Mouse (Mus musculus): ENCODE results near the gene Crybb2. TPM values are rescaled to one million over a fixed set of nuclear protein-coding genes. Genes with fewer than 3 reads are reported as not detected.

Crybb2 gene
- not detected for total RNA-seq (2021)
- long read RNA-seq, experiment 1, result 0 reads
- long read RNA-seq, experiment 2, result 0 reads

GRCm38 (mm10) chr5:113070017-113070416 is at the start of gene Crybb2:
Gene Crybb2, minus strand, starts transcription at chr5:113070117.
- no peak for DNase-seq

- no peak for DNase-seq
These were observed 49.4 kb upstream of the Crybb2 start for GRCm38 (mm10) chr5:113119291-113119690.

- DNase-seq, result no peak
These were observed 48.8 kb upstream of the Crybb2 start for GRCm38 (mm10) chr5:113118695-113119094.

- no peak for DNase-seq
These were observed 47.4 kb upstream of the Crybb2 start for GRCm38 (mm10) chr5:113117361-113117760.

GRCm38 (mm10) chr5:113115896-113116295 is 46.0 kb upstream of the Crybb2 start:
- DNase-seq, result no peak

GRCm38 (mm10) chr5:113114264-113115225 is 44.6 kb upstream of the Crybb2 start:
- peak; percentile 51 to 60 for DNase-seq

- DNase-seq, result no peak
These were observed 43.2 kb upstream of the Crybb2 start for GRCm38 (mm10) chr5:113113120-113113519.

- DNase-seq, result no peak
These were observed 41.4 kb upstream of the Crybb2 start for GRCm38 (mm10) chr5:113111336-113111735.

- no peak for DNase-seq
These were observed 41.0 kb upstream of the Crybb2 start for GRCm38 (mm10) chr5:113110929-113111328.

GRCm38 (mm10) chr5:113109651-113110050 is 39.7 kb upstream of the Crybb2 start:
- DNase-seq, result peak; percentile 36 to 62

GRCm38 (mm10) chr5:113108165-113108764 is 38.3 kb upstream of the Crybb2 start:
- DNase-seq, result peak in 1 of 2 experiments; percentile 35

GRCm38 (mm10) chr5:113107709-113108108 is 37.8 kb upstream of the Crybb2 start:
- peak in 1 of 2 experiments; percentile 42 for DNase-seq

- no peak for DNase-seq
These were observed 36.7 kb upstream of the Crybb2 start for GRCm38 (mm10) chr5:113106594-113106993.

GRCm38 (mm10) chr5:113105481-113105880 is 35.6 kb upstream of the Crybb2 start:
- DNase-seq, result no peak

- no peak for DNase-seq
These were observed 35.1 kb upstream of the Crybb2 start for GRCm38 (mm10) chr5:113105035-113105434.

GRCm38 (mm10) chr5:113102455-113102854 is 32.5 kb upstream of the Crybb2 start:
- no peak for DNase-seq

GRCm38 (mm10) chr5:113101457-113101856 is 31.5 kb upstream of the Crybb2 start:
- no peak for DNase-seq

GRCm38 (mm10) chr5:113100422-113100821 is 30.5 kb upstream of the Crybb2 start:
- DNase-seq, result no peak

- DNase-seq, result peak; percentile 81 to 96
These were observed 29.6 kb upstream of the Crybb2 start for GRCm38 (mm10) chr5:113099546-113099945.

GRCm38 (mm10) chr5:113097551-113097950 is 27.6 kb upstream of the Crybb2 start:
- no peak for DNase-seq

GRCm38 (mm10) chr5:113095456-113095855 is 25.5 kb upstream of the Crybb2 start:
- DNase-seq, result no peak

- DNase-seq, result no peak
These were observed 22.5 kb upstream of the Crybb2 start for GRCm38 (mm10) chr5:113092406-113092805.

- DNase-seq, result peak; percentile 39 to 49
These were observed 21.2 kb upstream of the Crybb2 start for GRCm38 (mm10) chr5:113091162-113091561.

Data from heart, adult 18-20 months (tissue).